Mouse (Mus musculus): ENCODE results near the gene Cyb5rl. TPM values are rescaled to one million over a fixed set of nuclear protein-coding genes. Genes with fewer than 3 reads are reported as not detected.

Gene Cyb5rl
- 10 to 100 TPM; 20.1 to 21.1 TPM for total RNA-seq (2021)
- long read RNA-seq, experiment 1, partial matches to known transcripts, result 3 of 14 reads
- long read RNA-seq, experiment 1, other reads (novel, unspliced or antisense), result 9 of 14 reads
- long read RNA-seq, experiment 2, transcript Cyb5rl-203 (7 exons, 2,516 nt), result major isoform, 5 of 32 reads
- long read RNA-seq, experiment 2, partial matches to known transcripts, result 3 of 32 reads
- long read RNA-seq, experiment 2, other reads (novel, unspliced or antisense), result 24 of 32 reads

GRCm38 (mm10) chr4:107066252-107067124 lies at the start of gene Cyb5rl, which contains the start of gene Mrpl37:
TSS of gene Cyb5rl (plus strand) at chr4:107066988.
TSS of gene Mrpl37 (minus strand) at chr4:107066868.
- peak; percentile 77 to 93 for DNase-seq (ENCODE audit: low spot score in 2 of 2)

DNA sequence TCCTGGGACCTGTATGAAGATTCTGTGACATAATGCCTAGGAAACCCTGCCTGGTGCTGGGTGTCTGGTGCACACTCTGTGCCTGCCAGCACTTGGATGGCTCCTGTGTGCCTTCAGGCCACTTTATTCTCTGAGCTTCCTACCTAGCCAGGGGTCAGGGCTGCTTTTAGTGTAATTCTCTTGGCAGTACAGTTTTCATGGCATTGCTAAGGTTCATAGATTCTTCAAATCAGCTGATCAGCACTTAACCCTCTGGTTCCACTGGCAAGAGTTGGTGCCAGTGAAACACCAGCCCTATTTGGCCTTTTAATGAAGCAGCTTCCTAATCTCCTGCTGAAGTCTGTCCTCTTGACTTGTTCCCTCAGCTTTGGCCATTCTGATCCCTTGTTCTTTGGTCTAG lies 49.5 kb upstream of the Cyb5rl start:
- DNase-seq (ENCODE audit: low spot score in 2 of 2), result no peak

DNA sequence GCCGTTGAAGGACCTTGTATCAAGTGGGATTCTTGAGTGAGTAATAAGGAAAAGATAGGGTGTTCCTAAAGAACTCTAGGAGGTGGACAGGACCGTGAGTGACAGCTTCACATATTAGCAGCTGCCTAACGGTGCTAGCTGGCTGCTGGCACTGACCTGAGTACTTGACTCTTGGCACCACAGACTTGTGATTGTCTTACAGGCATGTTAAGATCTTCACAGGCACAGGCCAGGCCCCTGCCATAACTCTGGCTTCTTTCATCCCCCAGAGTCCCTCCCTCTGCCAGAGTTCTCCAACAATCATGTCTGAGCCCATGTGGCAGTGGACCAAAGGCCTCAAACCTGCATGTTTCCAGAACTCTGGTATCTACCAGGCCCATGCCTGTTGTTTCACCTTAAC lies 48.3 kb upstream of the Cyb5rl start:
- DNase-seq (ENCODE audit: low spot score in 2 of 2), result no peak

- DNase-seq (ENCODE audit: low spot score in 2 of 2), result no peak
Measured at GRCm38 (mm10) chr4:107019027-107019426, 47.8 kb upstream of the Cyb5rl start.

GRCm38 (mm10) chr4:107020287-107021000 lies 46.3 kb upstream of the Cyb5rl start:
- DNase-seq (ENCODE audit: low spot score in 2 of 2), result no peak

GRCm38 (mm10) chr4:107021464-107021863 lies 45.3 kb upstream of the Cyb5rl start:
- no peak for DNase-seq (ENCODE audit: low spot score in 2 of 2)

DNA sequence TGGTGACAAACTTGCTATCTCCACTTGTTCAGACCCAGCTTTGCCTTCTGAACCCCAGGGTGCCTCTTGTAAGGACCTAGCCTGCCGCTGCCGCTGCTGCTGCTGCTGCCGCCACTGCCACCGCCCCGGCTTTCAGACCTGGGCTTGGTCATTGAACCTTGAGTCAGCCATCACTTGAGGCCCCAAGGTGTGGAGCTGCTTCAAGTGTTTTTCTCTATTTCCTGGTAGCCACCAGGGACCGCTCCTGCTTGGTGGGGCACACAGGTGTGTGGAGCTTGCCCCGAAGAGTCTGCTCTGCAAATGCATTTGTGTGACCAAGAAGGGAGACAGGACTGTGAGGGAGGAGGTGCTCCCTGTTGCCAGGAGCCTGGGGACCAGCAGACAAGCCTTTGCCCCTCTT lies 41.9 kb upstream of the Cyb5rl start:
- no peak for DNase-seq (ENCODE audit: low spot score in 2 of 2)

DNA sequence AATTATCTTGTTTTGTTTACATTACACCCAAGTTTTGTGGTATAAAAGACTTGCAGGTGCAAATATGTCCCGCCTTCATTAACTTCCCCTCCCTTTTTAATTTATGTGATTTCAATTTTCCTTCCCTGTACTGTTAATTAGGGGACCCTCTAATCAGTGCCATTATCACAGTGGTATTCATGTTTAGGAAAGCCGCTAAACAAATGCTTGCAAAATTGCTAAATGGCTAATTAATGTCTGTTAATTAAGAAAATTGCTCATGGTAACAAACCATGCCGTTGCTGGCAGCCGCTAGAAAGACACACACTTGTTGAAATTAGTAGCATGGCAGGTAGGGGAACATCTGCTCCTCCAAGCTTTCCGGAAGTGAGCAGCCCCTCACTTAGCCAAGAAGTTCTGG lies 41.4 kb upstream of the Cyb5rl start:
- DNase-seq (ENCODE audit: low spot score in 2 of 2), result no peak

DNA sequence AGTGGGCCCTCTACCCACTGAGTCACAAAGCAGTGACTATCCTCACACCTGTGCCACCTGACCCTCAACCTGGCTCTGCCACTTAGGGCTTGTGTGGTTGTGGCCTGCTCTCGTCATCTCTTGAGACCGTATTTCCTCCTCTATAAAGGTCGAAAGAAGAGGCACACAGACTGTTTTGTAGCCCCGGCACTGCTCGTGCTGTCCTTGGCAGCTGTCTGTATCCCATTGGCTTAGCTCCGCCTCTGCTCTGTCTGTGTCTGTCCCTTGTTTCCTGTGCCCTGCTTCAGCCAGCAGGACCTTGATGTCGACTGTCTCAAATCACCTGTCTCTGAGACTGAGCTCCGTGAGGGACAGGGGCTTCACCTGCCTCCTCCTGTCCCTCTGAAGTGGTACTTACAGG lies 40.3 kb upstream of the Cyb5rl start:
- DNase-seq (ENCODE audit: low spot score in 2 of 2), result no peak

- no peak for DNase-seq (ENCODE audit: low spot score in 2 of 2)
Measured at GRCm38 (mm10) chr4:107035689-107036088, 31.1 kb upstream of the Cyb5rl start.

DNA sequence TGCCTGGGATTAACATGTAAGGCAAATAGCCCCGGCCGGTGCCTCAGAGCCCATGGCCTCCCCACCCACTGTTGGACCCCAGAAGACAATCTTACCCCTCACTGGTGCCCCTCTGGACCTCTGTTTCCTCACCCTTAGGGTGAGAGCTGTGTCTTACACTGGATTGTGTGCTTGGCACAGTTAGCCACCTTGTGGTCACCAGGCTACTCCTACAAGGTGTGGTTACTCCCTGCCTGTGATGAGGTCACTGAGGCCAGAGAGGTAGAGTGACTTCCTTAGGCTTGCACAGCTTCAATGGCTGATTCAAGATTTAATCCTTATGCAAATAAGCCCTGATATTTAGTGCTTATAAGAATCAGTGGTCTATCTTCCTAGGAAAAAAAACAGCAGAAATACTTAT lies 29.8 kb upstream of the Cyb5rl start:
- DNase-seq (ENCODE audit: low spot score in 2 of 2), result no peak

- DNase-seq (ENCODE audit: low spot score in 2 of 2), result no peak
Measured at GRCm38 (mm10) chr4:107038303-107038702, 28.5 kb upstream of the Cyb5rl start.

- DNase-seq (ENCODE audit: low spot score in 2 of 2), result no peak
Measured at GRCm38 (mm10) chr4:107039270-107039669, 27.5 kb upstream of the Cyb5rl start.

DNA sequence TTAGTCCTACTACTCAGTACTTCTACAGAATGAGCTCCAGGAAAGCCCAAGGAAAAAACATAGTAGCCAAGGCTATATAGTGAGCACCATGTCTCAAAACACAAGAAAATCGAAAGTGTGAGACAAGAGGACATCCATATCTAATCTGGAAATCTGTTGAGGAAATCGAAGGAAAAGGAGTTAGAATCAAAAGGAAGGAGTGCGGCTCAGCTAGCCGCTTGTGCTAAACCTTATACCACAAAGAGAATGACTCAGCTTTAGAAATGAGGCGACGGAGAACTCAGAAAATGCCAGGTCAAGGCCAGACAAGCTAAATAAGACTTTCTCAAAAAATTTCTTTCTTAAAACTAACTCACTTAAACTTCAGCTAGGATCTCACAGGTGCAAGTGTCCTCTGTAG lies 24.5 kb upstream of the Cyb5rl start:
- no peak for DNase-seq (ENCODE audit: low spot score in 2 of 2)

GRCm38 (mm10) chr4:107045188-107045587 lies 21.6 kb upstream of the Cyb5rl start:
- no peak for DNase-seq (ENCODE audit: low spot score in 2 of 2)

GRCm38 (mm10) chr4:107047806-107048205 lies 19.0 kb upstream of the Cyb5rl start:
- no peak for DNase-seq (ENCODE audit: low spot score in 2 of 2)

DNA sequence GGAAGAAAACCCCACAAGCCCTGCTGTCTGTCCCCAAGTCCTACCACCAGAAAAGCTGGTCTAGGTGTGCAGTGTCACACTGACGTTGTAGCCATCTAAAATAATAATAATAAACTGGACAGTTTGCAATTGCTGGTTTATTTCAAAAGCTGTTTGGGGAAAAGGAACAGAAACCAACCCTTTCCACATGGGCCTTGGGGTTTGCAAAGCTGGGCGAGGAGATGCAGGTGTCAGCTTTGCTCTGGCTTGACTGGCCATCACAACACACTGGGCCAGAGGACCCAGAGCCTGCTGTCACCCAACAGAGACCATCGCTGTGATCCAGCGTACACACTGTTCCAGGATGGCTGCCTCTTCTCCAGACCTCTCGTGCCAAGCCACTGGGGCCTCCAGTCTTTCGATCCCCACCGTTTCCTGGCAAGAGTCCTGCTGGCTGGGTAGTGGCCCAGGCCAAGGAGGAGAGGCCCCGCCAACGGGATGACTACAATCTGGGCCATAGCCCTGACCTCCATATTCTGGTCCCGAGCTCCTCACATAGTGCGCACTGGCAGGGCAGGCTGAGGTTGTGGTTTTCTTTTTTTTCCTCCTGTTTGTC lies 18.1 kb upstream of the Cyb5rl start:
- no peak for DNase-seq (ENCODE audit: low spot score in 2 of 2)

- DNase-seq (ENCODE audit: low spot score in 2 of 2), result no peak
Measured at GRCm38 (mm10) chr4:107051889-107052288, 14.9 kb upstream of the Cyb5rl start.

GRCm38 (mm10) chr4:107052962-107053553 lies 13.7 kb upstream of the Cyb5rl start:
- DNase-seq (ENCODE audit: low spot score in 2 of 2), result no peak

DNA sequence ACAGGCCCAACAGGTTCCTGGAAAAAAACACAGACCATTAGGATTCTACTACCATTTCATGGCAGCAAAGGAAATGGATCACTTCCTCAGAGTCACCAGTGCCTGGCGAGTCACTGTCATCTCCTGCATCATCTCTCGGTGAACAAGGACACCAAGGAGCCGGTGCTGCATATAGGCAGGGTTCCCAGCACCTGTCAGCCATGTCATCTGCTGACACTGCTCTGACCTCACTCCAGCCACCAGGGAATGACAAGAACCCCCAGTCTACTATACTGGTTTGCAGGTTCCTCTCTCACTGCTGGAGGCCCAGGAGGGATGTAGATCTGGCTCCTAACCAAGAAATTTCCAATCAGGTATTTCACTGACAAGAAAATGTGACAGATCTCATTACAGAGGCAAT lies 10.7 kb upstream of the Cyb5rl start:
- no peak for DNase-seq (ENCODE audit: low spot score in 2 of 2)

GRCm38 (mm10) chr4:107058346-107058745 lies 8.4 kb upstream of the Cyb5rl start:
- DNase-seq (ENCODE audit: low spot score in 2 of 2), result no peak

Data from adrenal gland, postnatal 4 days (tissue).